In genomic region chr7:58618048-58618447, GRCm38 (mm10) we compare ENCODE assay signal across 21 mouse cellular contexts. TPM values are rescaled to one million over a fixed set of nuclear protein-coding genes. Genes with fewer than 3 reads are reported as not detected.
DNase-seq lines count a peak whose midpoint lies in the region; ATAC-seq lines count a peak whose summit lies in the region.
"Had no signal": no experiment of that assay in that cellular context is flagged by ENCODE, and none has a peak within 500 bp of the region (broad histone marks: within the 10 kb centered on the region; RNA-seq: fewer than 3 reads in every experiment).

No protein-coding gene starts in this region.

- no peak overlapping the region for H3K4me3 ChIP-seq in forebrain, embryonic 10.5 days
- H3K4me3 ChIP-seq: embryonic facial prominence, embryonic 12.5 days; forebrain, embryonic 12.5 days; heart, adult 2 months; heart, embryonic 15.5 days; hindbrain, embryonic 10.5 days had no signal

- DNase-seq in adrenal gland, adult 2 months, result peak; percentile 13
- DNase-seq in adrenal gland, postnatal 14 days, result no peak
- peak; percentile 5 for DNase-seq in embryo, embryonic 10 days (ENCODE audit: low spot score)
- no peak for DNase-seq in left cerebral cortex, postnatal 25 days (ENCODE audit: low spot score in 2 of 2)
- DNase-seq in heart, postnatal 14 days, result no peak
- DNase-seq in forebrain, embryonic 10.5 days (ENCODE audit: extremely low spot score, low spot score), result no peak
- DNase-seq: adrenal gland, postnatal 10 days; B cell, adult 2 months; cerebellum, adult 2 months; cerebellum, postnatal 10 days; gastrocnemius, postnatal 14 days; heart, adult 2 months; kidney, adult 2 months had no signal

- no peaks in the 10 kb centered on the region for H3K9me3 ChIP-seq in forebrain, embryonic 10.5 days
- H3K9me3 ChIP-seq: embryonic facial prominence, embryonic 12.5 days; forebrain, embryonic 12.5 days; heart, embryonic 15.5 days; hindbrain, embryonic 10.5 days had no signal

- WGBS in forebrain, embryonic 10.5 days, result 72% methylated on average over 1 of the region's 1 CpGs

- peak; percentile 72 for ATAC-seq in inflammation-experienced regulatory T-cells, adult 6 months
- ATAC-seq: forebrain, embryonic 16.5 days; intestine, embryonic 16.5 days had no signal

- no peak overlapping the region for H3K27ac ChIP-seq in forebrain, embryonic 10.5 days
- H3K27ac ChIP-seq: embryonic facial prominence, embryonic 12.5 days; forebrain, embryonic 12.5 days; heart, adult 2 months; heart, embryonic 15.5 days; hindbrain, embryonic 10.5 days; hindbrain, embryonic 14.5 days had no signal

- no peaks in the 10 kb centered on the region for H3K36me3 ChIP-seq in forebrain, embryonic 10.5 days (replicated peaks)
- H3K36me3 ChIP-seq: embryonic facial prominence, embryonic 12.5 days; forebrain, embryonic 12.5 days; heart, embryonic 15.5 days; hindbrain, embryonic 10.5 days had no signal

- H3K4me1 ChIP-seq in forebrain, embryonic 10.5 days, result no peaks in the 10 kb centered on the region
- H3K4me1 ChIP-seq: embryonic facial prominence, embryonic 12.5 days; forebrain, embryonic 12.5 days; heart, embryonic 15.5 days had no signal

- intact Hi-C loops in left cerebral cortex, postnatal 25 days (cut with DNase I), result no loop called here
- intact Hi-C loops in heart, postnatal 14 days (cut with DNase I), result no loop called here

- no peaks in the 10 kb centered on the region for H3K27me3 ChIP-seq in forebrain, embryonic 10.5 days (ENCODE audit: poor library complexity, severe bottlenecking)
- H3K27me3 ChIP-seq: embryonic facial prominence, embryonic 12.5 days; forebrain, embryonic 12.5 days; heart, embryonic 15.5 days had no signal

RNA-seq across cellular contexts. Expression of gene Atp10a, which starts 37.9 kb away (rescaled TPM):
- total RNA-seq in adrenal gland, adult 2 months (2021), result 10 to 100 TPM; 65.4 to 83.7 TPM
- polyA plus RNA-seq in adrenal gland, adult 2 months (2012; rRNA removed), result 29.5 and 35.2 TPM in 2 replicates
- 43.4 and 46.8 TPM in 2 replicates for total RNA-seq in adrenal gland, postnatal 14 days (2021)
- 1 to 10 TPM; 5.3 to 7.9 (median 5.9) TPM for polyA plus RNA-seq in inflammation-experienced regulatory T-cells, adult 6 months (2017; shearing (Covaris generic))
- total RNA-seq in left cerebral cortex, postnatal 25 days (2021), result 1 to 10 TPM; 6.3 to 9.0 TPM
- total RNA-seq in heart, postnatal 14 days (2021), result 1 to 10 TPM; 2.2 to 3.2 TPM
- 2.4 and 2.5 TPM in 2 replicates for polyA plus RNA-seq in forebrain, embryonic 10.5 days (2016; fragmentation: Nextera tagmentation; extraction: Ambion mirVana)

Comparison
In these comparisons a context has a peak if more than half of its experiments do, and no peak if none do; other contexts are left out.
1. DNase-seq: peak in adrenal gland, adult 2 months (single experiment) and embryo, embryonic 10 days (single experiment); none in adrenal gland, postnatal 14 days (single experiment), left cerebral cortex, postnatal 25 days (0 of 2), heart, postnatal 14 days (0 of 2) and forebrain, embryonic 10.5 days (single experiment).